Mouse (Mus musculus) ES-CJ7 (cell line): ENCODE data around the gene Phf20.

Source experiments
- DNase-seq: peaks from one replicate; pipeline ENCODE4 v3.0.0; 2011; ENCODE audit warnings: low read depth, low spot score

Phf20 gene

DNA sequence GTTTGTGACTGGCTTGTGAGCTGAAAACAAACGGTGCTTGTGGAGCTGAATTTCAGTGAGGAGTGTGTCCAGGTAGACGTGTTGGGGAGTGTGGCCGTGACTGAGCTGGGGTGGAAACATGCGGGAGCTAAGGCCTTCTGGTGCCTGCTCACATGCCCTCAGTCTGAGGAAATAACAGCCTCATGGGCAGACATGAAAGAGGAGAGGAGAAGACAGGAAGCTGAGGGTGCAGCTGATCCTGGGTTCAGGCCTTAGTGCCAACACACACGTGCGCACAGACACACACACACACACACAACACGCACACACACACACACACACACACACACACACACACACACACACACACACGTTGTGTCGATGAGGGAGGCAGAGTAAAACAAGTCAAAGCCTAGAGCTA, 71.4 kb downstream of the Phf20 start:
- no peak for DNase-seq

- DNase-seq: no peak
These were observed 76.3 kb downstream of the Phf20 start for GRCm38 (mm10) chr2:156272553-156272952.

GRCm38 (mm10) chr2:156278226-156279017, 82.2 kb downstream of the Phf20 start:
- DNase-seq: peak; percentile 82

DNA sequence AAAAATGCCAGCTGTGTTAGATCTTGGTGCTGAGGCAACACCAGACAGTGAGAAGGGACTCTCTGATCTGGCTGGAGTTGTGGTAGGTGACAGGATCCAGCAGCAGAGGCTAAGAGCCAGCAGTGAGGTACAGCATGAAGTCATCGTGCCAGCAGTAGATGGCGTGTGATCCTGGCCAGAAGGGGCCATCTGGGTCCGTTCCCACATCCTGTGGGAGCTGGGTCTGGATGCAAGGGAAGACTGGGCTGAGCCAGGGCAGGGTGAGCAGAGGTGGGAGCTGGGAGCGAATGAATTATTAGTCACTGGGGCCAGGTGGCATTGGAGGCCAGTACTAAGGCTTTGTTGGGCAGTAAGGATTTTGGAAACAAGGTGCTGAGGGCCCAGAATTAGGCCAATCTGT, 85.0 kb downstream of the Phf20 start:
- no peak for DNase-seq

DNA sequence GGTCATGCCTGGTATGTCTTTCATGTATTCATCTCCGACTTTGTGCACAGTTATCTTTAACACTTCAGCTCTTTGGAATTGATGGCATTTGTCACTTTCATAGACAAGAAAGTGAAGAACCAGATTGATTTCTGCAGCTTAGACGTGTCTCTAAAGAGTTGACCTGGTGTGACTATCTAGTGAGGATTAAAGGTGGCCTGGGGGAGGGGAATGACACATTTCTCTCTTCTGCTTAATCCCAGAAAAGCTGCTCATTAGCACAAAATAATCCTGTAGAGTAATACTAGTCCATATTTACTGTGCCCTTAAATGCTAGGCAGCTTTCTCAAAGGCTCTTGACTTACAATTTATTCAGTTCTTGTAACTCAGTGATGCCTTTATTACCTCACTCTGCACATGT, 88.9 kb downstream of the Phf20 start:
- no peak for DNase-seq

- peak; percentile 39 for DNase-seq
These were observed 90.5 kb downstream of the Phf20 start for GRCm38 (mm10) chr2:156286733-156287132.

DNA sequence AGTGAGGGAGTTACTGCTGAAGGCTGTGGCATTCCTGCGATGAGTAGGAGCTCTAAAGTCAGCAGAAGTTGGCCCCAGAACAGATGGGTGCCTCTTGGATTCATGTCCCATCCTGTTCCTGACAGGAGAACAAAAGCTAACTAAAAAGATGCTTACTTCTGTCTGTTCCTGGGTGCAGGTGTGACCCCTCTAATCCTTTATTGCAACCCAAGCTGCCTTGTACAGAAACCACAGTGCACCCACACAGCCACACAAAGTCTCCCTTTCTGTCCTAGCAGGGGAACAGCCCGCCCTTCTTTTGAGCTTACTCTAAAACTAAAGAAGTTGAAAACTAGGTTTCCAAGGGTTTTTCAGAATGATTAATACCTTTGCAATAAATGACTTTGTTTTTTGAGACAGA, 92.0 kb downstream of the Phf20 start:
- DNase-seq: no peak

- no peak for DNase-seq
These were observed 93.4 kb downstream of the Phf20 start for GRCm38 (mm10) chr2:156289552-156290160.

GRCm38 (mm10) chr2:156291998-156292397, 95.7 kb downstream of the Phf20 start:
- no peak for DNase-seq

- DNase-seq: no peak
These were observed 99.4 kb downstream of the Phf20 start for GRCm38 (mm10) chr2:156295601-156296063.

DNA sequence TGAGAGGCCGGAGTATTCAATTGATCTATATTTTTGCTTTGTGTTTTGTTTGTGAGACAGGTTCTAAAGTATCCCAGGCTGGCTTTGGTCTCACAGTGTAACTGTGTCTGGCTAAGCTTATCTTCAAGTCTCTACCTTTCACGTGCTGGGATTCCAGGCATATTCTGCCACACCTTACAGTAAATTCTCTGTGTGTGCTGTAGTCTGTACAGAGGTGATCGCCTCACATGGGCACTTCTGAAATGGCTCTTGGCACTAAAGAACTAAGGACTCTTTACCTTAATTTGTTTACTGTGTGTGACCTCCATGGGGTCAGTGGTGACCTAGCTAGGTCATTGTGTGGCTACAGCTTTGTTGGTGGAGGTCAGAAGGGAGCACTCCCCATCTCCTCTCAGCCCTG, 99.9 kb downstream of the Phf20 start:
- DNase-seq: no peak

DNA sequence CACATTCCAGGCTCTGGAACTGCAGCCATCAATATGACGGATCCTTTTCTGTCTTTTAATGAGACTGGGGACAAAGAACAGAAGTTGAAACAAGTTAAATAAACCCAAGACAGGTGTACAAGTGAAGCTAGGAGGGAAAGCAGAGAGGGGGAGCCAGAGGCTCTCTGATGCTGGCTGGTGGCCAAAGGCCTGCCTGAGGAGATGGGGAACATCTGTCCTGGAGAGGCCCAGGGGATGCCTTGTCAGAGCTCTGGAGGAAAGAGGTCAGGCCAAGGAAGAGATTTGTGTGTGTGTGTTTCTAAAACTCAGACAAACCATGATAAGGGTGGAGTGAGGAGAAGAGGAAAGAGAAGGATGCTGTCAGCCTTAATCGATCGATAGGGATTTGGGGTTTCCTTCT, 101.4 kb downstream of the Phf20 start:
- DNase-seq: no peak

- no peak for DNase-seq
These were observed 102.2 kb downstream of the Phf20 start for GRCm38 (mm10) chr2:156298458-156298857.

GRCm38 (mm10) chr2:156302063-156302462, 105.8 kb downstream of the Phf20 start:
- DNase-seq: no peak

DNA sequence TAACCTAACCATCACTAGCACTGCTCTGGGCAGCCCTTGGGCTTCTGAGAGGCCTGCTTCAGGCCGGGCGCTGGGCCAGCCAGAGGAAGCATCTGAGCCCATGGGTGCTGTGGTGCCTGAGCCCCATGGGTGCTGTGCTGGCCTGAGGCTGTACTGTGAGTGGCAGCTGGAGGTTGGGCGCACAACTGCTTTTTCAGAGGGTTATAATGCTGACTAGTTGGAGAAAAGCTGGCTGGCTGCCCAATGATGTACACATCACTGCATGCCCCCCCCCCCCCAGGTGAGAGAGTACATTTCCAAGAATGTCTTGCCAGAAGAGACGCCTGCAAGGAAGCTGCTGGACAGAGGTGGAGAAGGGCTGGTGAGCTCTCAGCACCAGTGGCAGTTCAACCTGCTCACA, 108.1 kb downstream of the Phf20 start:
- no peak for DNase-seq

GRCm38 (mm10) chr2:156305818-156306217, 109.6 kb downstream of the Phf20 start:
- peak; percentile 69 for DNase-seq

DNA sequence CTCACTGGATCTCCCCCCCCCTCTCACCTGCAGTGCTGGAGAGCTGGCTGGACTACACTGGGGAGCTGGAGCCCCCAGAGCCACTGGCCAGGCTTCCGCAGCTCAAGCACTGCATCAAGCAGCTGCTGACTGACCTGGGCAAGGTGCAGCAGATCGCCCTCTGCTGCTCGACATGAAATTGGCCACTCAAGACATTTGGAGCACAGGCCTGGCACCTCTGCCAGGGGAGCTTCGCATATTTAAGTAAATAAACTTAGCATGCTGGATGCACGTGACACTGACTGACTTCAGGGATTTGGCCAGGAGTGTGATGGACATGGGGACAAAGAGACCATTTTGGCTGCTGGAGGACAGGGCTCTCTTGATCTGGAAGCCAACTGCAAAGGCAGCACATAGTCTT, 111.0 kb downstream of the Phf20 start:
- DNase-seq: peak; percentile 56

DNA sequence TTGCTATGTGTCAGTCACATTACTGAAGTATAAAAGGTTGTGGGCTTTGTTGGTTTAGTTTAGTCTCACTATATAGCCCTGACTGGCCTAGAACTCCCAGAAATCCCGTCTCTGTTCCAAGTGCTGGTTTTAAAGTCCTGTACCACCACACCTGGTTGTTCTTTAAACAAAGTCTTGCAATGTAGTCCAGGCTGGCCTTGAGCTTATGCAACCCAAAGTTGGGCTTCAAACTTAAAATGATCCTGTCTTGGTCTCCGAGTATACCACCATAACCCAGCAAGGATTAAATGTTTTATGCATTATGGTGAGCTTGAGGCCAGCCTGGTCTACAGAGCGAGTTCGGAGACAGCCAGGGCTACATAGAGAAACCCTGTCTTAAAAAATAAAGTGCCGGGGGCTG, 113.7 kb downstream of the Phf20 start:
- no peak for DNase-seq

GRCm38 (mm10) chr2:156310455-156310854, 114.2 kb downstream of the Phf20 start:
- DNase-seq: no peak

GRCm38 (mm10) chr2:156310945-156311344, 114.7 kb downstream of the Phf20 start:
- no peak for DNase-seq

DNA sequence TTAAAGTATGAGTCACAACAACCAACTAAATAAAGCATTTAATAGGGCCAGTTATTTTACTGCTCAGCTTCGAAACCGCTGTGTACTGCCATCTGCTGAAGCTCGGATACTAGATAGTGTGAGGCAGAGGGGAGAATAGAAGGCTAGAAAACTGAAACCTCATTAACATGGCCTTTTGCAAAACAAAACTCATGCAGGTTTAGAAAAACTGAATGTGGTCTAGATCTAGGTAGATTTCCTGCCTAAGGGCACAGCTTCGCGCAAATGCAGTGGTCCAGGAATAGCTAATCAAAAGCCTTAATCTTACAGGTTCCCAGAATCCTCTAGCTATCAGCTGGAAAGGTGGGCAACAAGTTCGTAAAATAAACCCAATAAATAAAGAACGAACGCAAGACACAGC, 115.2 kb downstream of the Phf20 start:
- no peak for DNase-seq

- no peak for DNase-seq
These were observed 115.6 kb downstream of the Phf20 start for GRCm38 (mm10) chr2:156311841-156312291.

GRCm38 (mm10) chr2:156312297-156312897, 116.1 kb downstream of the Phf20 start, which contains the start of the genes Cnbd2 and Scand1:
TSS of gene Cnbd2 (plus strand) at chr2:156312299.
TSS of gene Scand1 (minus strand) at chr2:156312704.
- peak; percentile 65 for DNase-seq
